Mouse (Mus musculus) CH12.LX (cell line): ENCODE data around the gene Atr.

Experiments used
- BHLHE40 ChIP-seq: IDR thresholded peaks from 2 replicates; pipeline ENCODE4 v1.6.1; 2011; ENCODE audit warnings: mild to moderate bottlenecking, low read depth, low read length, improper control_type of control experiment
- CHD2 ChIP-seq: IDR thresholded peaks from 2 replicates; pipeline ENCODE4 v1.6.1; 2011; ENCODE audit warnings: low read length, improper control_type of control experiment
- CTCF ChIP-seq, 2 experiments: IDR thresholded peaks in 1 of 2; conservative IDR thresholded peaks in 1 of 2; 2 replicates each; pipeline ENCODE4 v1.5.1; 2011 to 2012; ENCODE audit warnings: low read depth in 2 of 2, low read length in 2 of 2, improper control_type of control experiment in 1 of 2, inconsistent platforms in 1 of 2, mild to moderate bottlenecking in 1 of 2, moderate library complexity in 1 of 2
- ELF1 ChIP-seq: IDR thresholded peaks from 2 replicates; pipeline ENCODE4 v1.6.1; 2014; ENCODE audit warnings: low read depth, mild to moderate bottlenecking, inconsistent platforms, low read length, improper control_type of control experiment
- EP300 ChIP-seq: IDR thresholded peaks from 2 replicates; pipeline ENCODE4 v1.6.1; 2011; ENCODE audit warnings: low read length, improper control_type of control experiment
- HCFC1 ChIP-seq: IDR thresholded peaks from 2 replicates; pipeline ENCODE4 v1.6.1; 2012; ENCODE audit warnings: low read depth, mild to moderate bottlenecking, inconsistent platforms, low read length, improper control_type of control experiment
- MEF2A ChIP-seq: IDR thresholded peaks from 2 replicates; pipeline ENCODE4 v1.6.1; 2014; ENCODE audit warnings: low read depth, mild to moderate bottlenecking, inconsistent platforms, low read length, improper control_type of control experiment, borderline replicate concordance
- MXI1 ChIP-seq: IDR thresholded peaks from 2 replicates; pipeline ENCODE4 v1.6.1; 2011; ENCODE audit warnings: mild to moderate bottlenecking, low read depth, low read length, improper control_type of control experiment
- POLR2A ChIP-seq: IDR thresholded peaks from 2 replicates; pipeline ENCODE4 v1.6.1; 2011; ENCODE audit warnings: low read depth, mild to moderate bottlenecking, improper control_type of control experiment, low read length
- POLR2AphosphoS2 ChIP-seq: IDR thresholded peaks from 2 replicates; pipeline ENCODE4 v1.6.1; 2011; ENCODE audit warnings: low read depth, low read length, improper control_type of control experiment
- TCF12 ChIP-seq: IDR thresholded peaks from 2 replicates; pipeline ENCODE4 v1.6.1; 2014; ENCODE audit warnings: low read depth, mild to moderate bottlenecking, inconsistent platforms, low read length, improper control_type of control experiment
- USF1 ChIP-seq: IDR thresholded peaks from 2 replicates; pipeline ENCODE4 v1.6.1; 2014; ENCODE audit warnings: low read depth, mild to moderate bottlenecking, inconsistent platforms, low read length, improper control_type of control experiment

DNA sequence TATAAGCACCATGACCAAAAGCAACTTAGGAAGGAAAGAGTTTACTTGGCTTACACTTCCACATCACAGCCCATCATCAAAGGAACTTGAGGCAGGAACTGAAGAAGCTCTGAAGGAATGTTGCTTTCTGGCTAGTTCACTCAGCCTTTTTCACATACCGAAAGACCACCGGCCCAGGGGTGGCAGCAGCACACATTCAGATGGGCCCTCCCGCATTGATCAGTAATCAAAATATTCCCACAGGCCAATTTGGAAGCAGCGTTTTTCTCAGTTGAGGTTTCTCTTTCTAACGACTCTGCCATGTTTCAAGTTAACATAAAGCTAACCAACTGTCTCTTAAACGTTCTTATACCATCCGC, 96.8 kb downstream of the Atr start:
- TF ChIP-seq POLR2A (no peak), TCF12 (no peak), POLR2AphosphoS2 (no peak), CHD2 (no peak), ELF1 (no peak), MXI1 (no peak), HCFC1 (no peak), EP300 (no peak), USF1 (no peak), CTCF (conservative IDR thresholded peaks at IDR 0.05 in 1 of 2, IDR thresholded peaks at IDR 0.05 in 1 of 2; ENCODE audit: low read depth in 2 of 2, low read length in 2 of 2) (no peak), MEF2A (no peak), BHLHE40 (no peak)
